Mouse (Mus musculus) left cerebral cortex, adult 9 months (tissue): Measurements from ENCODE around the gene Thoc3.
"Not testable (repeated sequence)": the region's sequence is repeated elsewhere in the genome, so short reads cannot be mapped to it uniquely, and the experiment has no call there.

Source experiments
- DNase-seq, 2 experiments: peaks; one replicate each; pipeline ENCODE4 v3.0.0; 2022; ENCODE audit warnings: low spot score in 2 of 2

Gene Thoc3

GRCm38 (mm10) chr13:54468098-54469011 lies at the start of gene Thoc3:
Thoc3 (minus strand) TSS chr13:54468849.
- DNase-seq, result peak; percentile 52 to 90

- peak in 1 of 2 experiments; percentile 20 for DNase-seq
These were observed 37.3 kb upstream of the Thoc3 start for GRCm38 (mm10) chr13:54505920-54506319.

GRCm38 (mm10) chr13:54504611-54505260 lies 36.1 kb upstream of the Thoc3 start:
- DNase-seq, result no peak

- DNase-seq, result peak in 1 of 2 experiments; percentile 50
These were observed 35.2 kb upstream of the Thoc3 start, which contains the start of gene Simc1 for GRCm38 (mm10) chr13:54503604-54504521. Simc1 (plus strand) TSS chr13:54503779.

GRCm38 (mm10) chr13:54503278-54503603 lies 34.6 kb upstream of the Thoc3 start:
- no peak for DNase-seq

- no peak for DNase-seq
These were observed 33.5 kb upstream of the Thoc3 start for GRCm38 (mm10) chr13:54501957-54502690.

- DNase-seq, result no peak
These were observed 32.7 kb upstream of the Thoc3 start for GRCm38 (mm10) chr13:54501352-54501751.

GRCm38 (mm10) chr13:54499551-54499950 lies 30.9 kb upstream of the Thoc3 start:
- DNase-seq, result not testable (repeated sequence)

- DNase-seq, result no peak
These were observed 22.7 kb upstream of the Thoc3 start for GRCm38 (mm10) chr13:54491381-54491780.

GRCm38 (mm10) chr13:54490411-54490810 lies 21.8 kb upstream of the Thoc3 start:
- DNase-seq, result no peak

- no peak for DNase-seq
These were observed 12.8 kb upstream of the Thoc3 start for GRCm38 (mm10) chr13:54481498-54481897.

- DNase-seq, result no peak
These were observed 10.6 kb upstream of the Thoc3 start for GRCm38 (mm10) chr13:54479286-54479685.

- DNase-seq, result no peak
These were observed 7.1 kb upstream of the Thoc3 start for GRCm38 (mm10) chr13:54475702-54476101.

GRCm38 (mm10) chr13:54474996-54475395 lies 6.3 kb upstream of the Thoc3 start:
- no peak for DNase-seq

GRCm38 (mm10) chr13:54471967-54472366 lies 3.3 kb upstream of the Thoc3 start:
- no peak for DNase-seq

GRCm38 (mm10) chr13:54469012-54469354 lies 334 bp upstream of the Thoc3 start:
- DNase-seq, result no peak

GRCm38 (mm10) chr13:54459282-54459681 lies 9.4 kb downstream of the Thoc3 start:
- DNase-seq, result no peak

- no peak for DNase-seq
These were observed 11.6 kb downstream of the Thoc3 start for GRCm38 (mm10) chr13:54457062-54457461.

- DNase-seq, result peak in 1 of 2 experiments; percentile 35
These were observed 21.0 kb downstream of the Thoc3 start for GRCm38 (mm10) chr13:54447496-54448224.

- DNase-seq, result peak; percentile 43 to 93
These were observed 21.8 kb downstream of the Thoc3 start for GRCm38 (mm10) chr13:54446686-54447495.
